Mouse (Mus musculus) hindbrain, embryonic 16.5 days (tissue): ENCODE measurements around the gene Ckb. TPM values are rescaled to one million over a fixed set of nuclear protein-coding genes. Genes with fewer than 3 reads are reported as not detected.
"Not testable (repeated sequence)": the region's sequence is repeated elsewhere in the genome, so short reads cannot be mapped to it uniquely, and the experiment has no call there.

Source experiments
- ATAC-seq: fragments of 200-750 bp; cut with Nextera tagmentation; 2 replicates; pipeline ENCODE4 v1.8.0; 2017; ENCODE audit warnings: moderate TSS enrichment, moderate library complexity
- H3K27ac ChIP-seq: fragments of 300-500 bp; sonication (generic); 2 replicates; pipeline ENCODE4 v1.5.1; 2014; ENCODE audit warnings: low read depth, mild to moderate bottlenecking, control low read depth, low read length, moderate library complexity
- H3K27me3 ChIP-seq: fragments of 300-500 bp; sonication (generic); replicated peaks from 2 replicates; pipeline ENCODE4 v1.6.1; 2014; ENCODE audit warnings: low read length; ENCODE audit not compliant: control insufficient read depth, insufficient read depth
- H3K36me3 ChIP-seq: fragments of 300-500 bp; sonication (generic); 2 replicates; pipeline ENCODE4 v1.6.1; 2014; ENCODE audit warnings: mild to moderate bottlenecking, low read length, moderate library complexity, mixed read lengths; ENCODE audit not compliant: control insufficient read depth, insufficient read depth
- H3K4me1 ChIP-seq: fragments of 300-500 bp; sonication (generic); 2 replicates; pipeline ENCODE4 v1.6.1; 2014; ENCODE audit warnings: low read depth, low read length; ENCODE audit not compliant: control insufficient read depth, insufficient read depth
- H3K4me2 ChIP-seq: fragments of 300-500 bp; sonication (generic); 2 replicates; pipeline ENCODE4 v1.6.1; 2014; ENCODE audit warnings: mild to moderate bottlenecking, low read length, control low read depth, moderate library complexity
- H3K4me3 ChIP-seq: fragments of 300-500 bp; sonication (generic); 2 replicates; pipeline ENCODE4 v1.5.1; 2014; ENCODE audit warnings: mild to moderate bottlenecking, low read length, control low read depth, moderate library complexity
- H3K9ac ChIP-seq: fragments of 300-500 bp; sonication (generic); 2 replicates; pipeline ENCODE4 v1.6.1; 2014; ENCODE audit warnings: low read depth, mild to moderate bottlenecking, control low read depth, low read length, moderate library complexity
- H3K9me3 ChIP-seq: fragments of 300-500 bp; sonication (generic); 2 replicates; pipeline ENCODE4 v1.6.1; 2014; ENCODE audit warnings: mild to moderate bottlenecking, low read length, moderate library complexity; ENCODE audit not compliant: control insufficient read depth
- WGBS: fragments of 180-500 bp; shearing (Covaris S2); extraction: QIAGEN DNeasy Blood & Tissue Kit; methylation state at CpG from one replicate; pipeline ENCODE4 v1.1.7; 2014; 5-methylcytosine and 5-hydroxymethylcytosine counted together
- polyA plus RNA-seq: library from polyadenylated mRNA; unstranded; fragments of >200 nt; fragmentation: Nextera tagmentation; extraction: Ambion mirVana; gene quantifications from 2 replicates; pipeline ENCODE4 v1.2.1, GENCODE M21; 2015

Ckb gene
- polyA plus RNA-seq, result 1,949 and 2,238 TPM in 2 replicates

DNA sequence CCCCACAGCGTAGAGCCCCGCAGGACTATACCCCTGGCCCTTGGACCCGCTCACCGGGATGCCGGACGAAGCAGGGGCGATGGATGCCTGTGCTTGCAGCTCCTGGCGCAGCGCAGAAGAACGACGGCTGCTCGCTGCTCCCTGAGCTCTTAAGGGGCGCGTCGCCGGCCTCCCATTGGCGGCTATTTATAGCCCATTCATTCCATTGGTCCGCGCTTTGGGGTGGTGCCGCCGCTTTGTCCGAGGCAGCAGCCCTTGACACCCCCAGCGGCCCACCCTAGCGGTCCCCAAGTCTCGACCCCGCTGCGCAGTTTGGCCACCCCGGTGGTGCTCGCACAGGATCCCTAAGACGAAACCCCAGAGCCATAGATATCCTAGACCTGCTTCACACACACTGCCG lies at the start of gene Ckb:
TSS of gene Ckb (minus strand) at position 163 of the 400 bp plus-strand sequence.
- Histone ChIP-seq H3K4me1 (peaks cover 31% of the 10 kb centered on the region), H3K9ac (peak within 1 kb of the TSS; percentile 98), H3K36me3 (no peaks in the 10 kb centered on the region), H3K4me3 (peak within 1 kb of the TSS; percentile 91), H3K4me2 (peak within 1 kb of the TSS; percentile 92), H3K9me3 (no peaks in the 10 kb centered on the region), H3K27me3 (peaks cover 2% of the 10 kb centered on the region; the same call in 1 of the 2 replicates), H3K27ac (peak within 1 kb of the TSS; percentile 95)
- ATAC-seq, result peak; percentile 89
- under 1% methylated on average over 30 of the region's 31 CpGs for WGBS

DNA sequence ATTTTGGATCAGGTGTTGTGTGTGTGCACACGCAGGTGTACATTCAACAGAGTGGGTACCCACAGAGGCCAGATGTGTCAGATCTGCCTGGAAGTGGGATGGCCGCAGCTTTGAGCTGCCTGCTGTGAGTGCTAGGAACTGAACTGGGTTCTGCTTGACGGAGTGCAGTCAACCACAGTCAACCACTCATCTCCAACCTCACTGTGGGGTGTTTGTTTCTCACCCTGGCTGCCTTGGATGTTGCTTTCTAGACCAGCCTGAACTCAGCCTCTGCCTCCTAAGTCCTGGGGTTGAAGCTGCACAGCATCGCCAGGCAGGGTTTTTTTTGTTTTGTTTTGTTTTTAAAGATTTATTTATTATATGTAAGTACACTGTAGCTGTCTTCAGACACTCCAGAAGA lies 48.1 kb upstream of the Ckb start:
- 0 out of 2 replicates have a peak, but pooled peaks cover 3% of the 10 kb centered on the region for H3K36me3 ChIP-seq
- no peak for ATAC-seq
- no peak overlapping the region for H3K9ac ChIP-seq
- H3K27me3 ChIP-seq, result no peaks in the 10 kb centered on the region
- peaks cover 3% of the 10 kb centered on the region; the same call in 1 of the 2 replicates for H3K4me1 ChIP-seq
- H3K4me3 ChIP-seq, result no peak overlapping the region
- H3K27ac ChIP-seq, result no peak overlapping the region
- H3K9me3 ChIP-seq, result no peaks in the 10 kb centered on the region
- WGBS, result 83% methylated on average over 4 of the region's 4 CpGs
- no peak overlapping the region for H3K4me2 ChIP-seq

DNA sequence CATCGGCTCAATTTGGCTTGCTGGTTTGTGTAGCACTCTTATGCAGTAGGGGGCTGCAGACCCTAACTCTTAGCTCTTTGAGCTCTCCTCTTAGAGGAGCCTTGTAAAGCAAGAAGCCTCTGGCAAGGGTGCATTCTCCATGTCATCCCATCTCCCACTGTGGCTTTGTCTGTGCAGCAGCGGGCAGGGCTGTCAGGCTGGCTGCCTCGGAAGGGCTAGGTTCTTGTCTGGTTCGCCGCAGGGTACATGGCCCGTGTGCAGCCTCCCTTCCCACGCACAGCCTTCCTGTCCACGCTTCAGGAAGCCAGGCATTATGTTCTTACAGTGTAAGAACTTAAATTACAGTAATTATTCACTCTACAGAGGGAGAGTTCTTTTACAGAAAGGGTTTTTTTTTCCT lies 46.5 kb upstream of the Ckb start:
- peaks cover 10% of the 10 kb centered on the region for H3K4me1 ChIP-seq
- no peak overlapping the region for H3K9ac ChIP-seq
- peak overlapping the region; percentile 5 for H3K27ac ChIP-seq
- 16% methylated on average over 8 of the region's 8 CpGs for WGBS
- no peak overlapping the region for H3K4me2 ChIP-seq
- no peaks in the 10 kb centered on the region for H3K27me3 ChIP-seq
- peak; percentile 57; the same call in 1 of the 2 replicates for ATAC-seq
- no peak overlapping the region for H3K4me3 ChIP-seq
- no peaks in the 10 kb centered on the region for H3K9me3 ChIP-seq
- no peaks in the 10 kb centered on the region for H3K36me3 ChIP-seq

DNA sequence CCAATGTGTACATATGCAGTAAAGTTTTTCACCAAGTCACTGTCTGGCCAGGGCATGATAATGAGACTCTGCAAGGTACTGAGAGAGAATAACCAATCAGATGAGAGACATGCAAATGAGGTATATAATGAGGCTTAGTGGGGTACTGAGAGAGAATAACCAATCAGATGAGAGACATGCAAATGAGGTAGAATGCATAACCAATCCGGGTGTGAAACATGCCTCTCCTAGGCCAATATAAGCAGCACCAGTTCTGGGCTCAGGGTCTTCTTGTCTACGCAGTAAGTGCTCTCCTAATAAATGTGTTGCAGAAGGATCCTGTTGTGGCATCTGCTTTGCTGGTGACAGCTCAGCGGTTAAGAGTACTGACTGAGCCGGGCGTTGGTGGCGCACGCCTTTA lies 44.4 kb upstream of the Ckb start:
- peaks cover 17% of the 10 kb centered on the region for H3K4me1 ChIP-seq
- 97% methylated on average over 7 of the region's 7 CpGs for WGBS
- no peak overlapping the region for H3K9ac ChIP-seq
- H3K4me3 ChIP-seq, result no peak overlapping the region
- ATAC-seq, result no peak
- H3K27ac ChIP-seq, result no peak overlapping the region
- no peak overlapping the region for H3K4me2 ChIP-seq
- H3K27me3 ChIP-seq, result no peaks in the 10 kb centered on the region
- H3K36me3 ChIP-seq, result no peaks in the 10 kb centered on the region
- no peaks in the 10 kb centered on the region for H3K9me3 ChIP-seq

DNA sequence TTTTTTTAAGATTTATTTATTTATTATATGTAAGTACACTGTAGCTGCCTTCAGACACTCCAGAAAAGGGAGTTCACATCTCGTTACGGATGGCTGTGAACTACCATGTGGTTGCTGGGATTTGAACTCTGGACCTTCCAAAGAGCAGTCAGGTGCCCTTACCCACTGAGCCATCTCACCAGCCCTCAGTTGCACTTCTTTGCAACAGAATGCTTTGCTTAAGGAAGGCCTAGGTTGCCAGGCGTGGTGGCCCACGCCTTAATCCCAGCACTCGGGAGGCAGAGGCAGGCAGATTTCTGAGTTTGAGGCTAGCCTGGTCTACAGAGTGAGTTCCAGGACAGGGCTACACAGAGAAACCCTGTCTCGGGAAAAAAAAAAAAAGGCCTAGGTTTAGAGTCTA lies 41.7 kb upstream of the Ckb start:
- peaks cover 18% of the 10 kb centered on the region for H3K4me1 ChIP-seq
- not testable (repeated sequence) for H3K27me3 ChIP-seq, H3K9me3 ChIP-seq, ATAC-seq, H3K9ac ChIP-seq, H3K27ac ChIP-seq
- peak overlapping the region; percentile 79 for H3K4me2 ChIP-seq
- peaks cover 14% of the 10 kb centered on the region for H3K36me3 ChIP-seq
- H3K4me3 ChIP-seq, result peak overlapping the region; percentile 98
- WGBS, result 75% methylated on average over 6 of the region's 6 CpGs

DNA sequence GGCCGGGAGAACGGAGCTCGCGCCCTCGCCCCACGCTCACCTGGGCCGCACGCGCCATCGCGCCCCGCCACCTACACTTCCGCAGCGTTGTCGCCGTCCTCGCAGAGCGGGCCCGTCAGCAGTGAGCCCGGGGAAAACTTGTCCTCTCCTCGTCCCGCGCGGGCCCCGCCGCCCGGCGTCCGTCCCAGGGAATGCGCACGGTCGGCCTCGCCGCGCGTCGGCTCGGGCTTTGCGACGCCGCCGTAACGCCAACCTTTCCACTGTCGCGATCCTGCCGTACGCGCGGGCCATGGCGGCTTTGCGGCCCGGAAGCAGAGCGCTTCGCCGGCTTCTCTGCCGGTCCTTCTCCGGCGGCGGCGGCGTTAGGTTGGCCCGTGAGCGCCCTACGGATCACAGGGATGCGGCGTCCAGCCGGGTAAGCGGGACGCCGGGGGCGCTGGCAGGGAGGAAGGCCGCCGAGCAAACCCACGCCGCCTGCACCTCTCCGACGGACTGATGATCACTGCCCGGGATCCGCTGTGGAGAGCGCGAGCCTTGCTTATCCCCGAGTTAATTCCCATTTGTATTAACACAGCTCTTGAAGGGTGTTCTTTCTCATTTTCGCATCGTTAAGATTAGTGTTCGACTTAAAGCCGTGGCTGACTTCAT lies 41.0 kb upstream of the Ckb start, which contains the start of the genes Bag5 and Apopt1:
TSS of gene Bag5 (minus strand) at position 254 of the 648 bp plus-strand sequence.
TSS of gene Apopt1 (plus strand) at position 258 of the 648 bp plus-strand sequence.
- no peaks in the 10 kb centered on the region for H3K27me3 ChIP-seq
- peaks cover 18% of the 10 kb centered on the region for H3K4me1 ChIP-seq
- ATAC-seq, result peak; percentile 95
- H3K4me3 ChIP-seq, result peak within 1 kb of the TSS; percentile 98
- H3K27ac ChIP-seq, result peak within 1 kb of the TSS; percentile 85
- peak within 1 kb of the TSS; percentile 79 for H3K4me2 ChIP-seq
- under 1% methylated on average over 56 of the region's 86 CpGs for WGBS
- peaks cover 18% of the 10 kb centered on the region for H3K36me3 ChIP-seq
- no peaks in the 10 kb centered on the region for H3K9me3 ChIP-seq
- peak within 1 kb of the TSS; percentile 93 for H3K9ac ChIP-seq

DNA sequence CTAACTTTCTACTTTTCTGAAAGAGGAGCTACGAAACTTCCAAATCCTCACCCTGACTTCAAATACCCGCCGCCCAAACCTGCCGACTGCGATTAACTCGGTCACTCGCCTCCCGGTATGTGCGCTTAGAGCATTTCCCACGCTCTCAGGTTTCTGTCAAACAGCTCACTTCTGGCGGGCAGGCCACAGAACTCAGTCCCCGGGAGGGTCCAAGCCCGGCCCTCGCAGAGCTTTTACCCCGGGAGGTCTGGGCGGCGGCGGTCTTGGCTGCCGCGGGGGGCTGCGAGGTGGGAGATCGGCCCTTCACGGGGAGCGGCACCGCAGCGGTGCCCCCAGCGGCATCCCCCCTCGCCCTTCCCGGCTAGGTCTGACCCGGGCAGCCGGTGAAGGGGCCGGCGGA lies 40.3 kb upstream of the Ckb start:
- no peaks in the 10 kb centered on the region for H3K27me3 ChIP-seq
- under 1% methylated on average over 24 of the region's 33 CpGs for WGBS
- peak overlapping the region; percentile 85 for H3K27ac ChIP-seq
- peak overlapping the region; percentile 93 for H3K9ac ChIP-seq
- H3K4me2 ChIP-seq, result peak overlapping the region; percentile 79
- peaks cover 20% of the 10 kb centered on the region for H3K36me3 ChIP-seq
- H3K4me1 ChIP-seq, result peaks cover 18% of the 10 kb centered on the region
- no peak; the same call in 1 of the 2 replicates for ATAC-seq
- H3K9me3 ChIP-seq, result no peaks in the 10 kb centered on the region
- peak overlapping the region; percentile 98 for H3K4me3 ChIP-seq

DNA sequence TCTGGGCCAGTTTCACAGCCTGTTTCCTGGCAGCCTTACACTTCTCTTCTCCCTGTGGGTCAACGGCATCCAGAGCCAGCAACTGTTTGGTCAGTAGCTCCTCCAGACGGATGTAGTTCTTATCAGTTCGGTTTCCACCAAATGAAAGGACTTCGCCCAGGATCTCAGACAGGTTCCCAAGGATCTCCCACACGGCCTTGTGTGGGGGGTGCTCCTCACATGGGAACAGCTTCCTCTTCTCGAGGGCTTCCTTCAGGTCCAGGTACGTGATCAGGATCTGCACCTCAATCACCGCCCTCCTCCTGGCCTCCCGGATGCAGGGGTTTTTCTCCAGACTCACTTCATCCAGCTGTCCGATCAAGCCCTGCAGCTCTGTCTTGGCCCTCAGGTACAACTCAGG lies 38.0 kb upstream of the Ckb start:
- Histone ChIP-seq H3K4me3 (no peak overlapping the region), H3K4me2 (no peak overlapping the region), H3K27ac (no peak overlapping the region), H3K36me3 (peaks cover 20% of the 10 kb centered on the region), H3K27me3 (no peaks in the 10 kb centered on the region), H3K9ac (no peak overlapping the region), H3K9me3 (no peaks in the 10 kb centered on the region), H3K4me1 (peaks cover 18% of the 10 kb centered on the region)
- ATAC-seq, result no peak
- WGBS, result 89% methylated on average over 10 of the region's 10 CpGs

DNA sequence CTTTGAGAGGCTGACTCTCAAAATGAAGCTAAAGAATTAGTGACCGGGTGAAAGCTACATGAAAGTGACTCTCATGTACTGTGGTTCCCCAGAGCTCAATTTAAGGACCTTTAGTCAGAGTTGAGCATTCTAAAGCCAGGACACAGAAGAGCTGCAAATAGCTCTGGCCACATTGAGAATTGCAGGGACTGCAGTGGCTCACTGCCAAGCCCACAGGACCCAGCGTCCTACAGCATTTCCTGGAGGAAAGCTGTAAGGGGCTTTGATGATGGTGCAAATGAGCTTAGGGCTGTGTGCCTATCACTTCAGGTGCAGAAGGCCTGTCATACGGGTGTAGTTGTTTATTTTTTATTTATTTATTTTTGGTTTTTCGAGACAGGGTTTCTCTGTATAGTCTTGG lies 36.0 kb upstream of the Ckb start:
- Histone ChIP-seq H3K36me3 (peaks cover 20% of the 10 kb centered on the region), H3K9ac (no peak overlapping the region), H3K4me3 (no peak overlapping the region), H3K27ac (no peak overlapping the region), H3K4me2 (no peak overlapping the region), H3K9me3 (no peaks in the 10 kb centered on the region), H3K4me1 (peaks cover 14% of the 10 kb centered on the region), H3K27me3 (no peaks in the 10 kb centered on the region)
- ATAC-seq, result no peak
- 80% methylated on average over 4 of the region's 4 CpGs for WGBS
